Mouse (Mus musculus) layer of hippocampus, adult 11-12 months (tissue): Measurements from ENCODE around the gene Whrn.

Experiments used
- DNase-seq: peaks from one replicate; pipeline ENCODE4 v3.0.0; 2022; ENCODE audit warnings: low spot score

The Whrn gene

GRCm38 (mm10) chr4:63493351-63494121 lies 2.3 kb downstream of the Whrn start:
- DNase-seq = no peak

GRCm38 (mm10) chr4:63491521-63491920 lies 4.3 kb downstream of the Whrn start:
- DNase-seq = no peak

DNA sequence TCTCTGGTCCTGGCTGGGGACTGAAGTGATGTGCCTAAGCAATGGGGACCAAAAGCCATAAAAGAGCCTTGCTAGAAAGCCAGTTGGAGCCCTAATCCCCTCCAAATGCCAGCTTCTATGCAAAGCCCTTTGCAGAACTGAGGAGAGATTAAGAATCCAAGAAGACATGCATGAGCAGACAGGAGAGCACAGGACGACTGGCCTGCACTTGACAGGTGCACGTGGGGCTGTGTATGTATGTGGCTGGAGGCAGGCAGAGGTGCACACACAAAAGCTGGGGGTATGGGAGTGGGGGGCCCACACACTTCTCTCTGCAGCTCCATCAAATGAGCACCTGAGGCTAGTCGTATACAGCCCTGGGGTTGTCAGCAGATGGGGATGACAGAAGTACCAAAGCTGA lies 5.6 kb downstream of the Whrn start:
- no peak for DNase-seq

- DNase-seq = no peak
Observed at GRCm38 (mm10) chr4:63489676-63490075, 6.1 kb downstream of the Whrn start.

- no peak for DNase-seq
Observed at GRCm38 (mm10) chr4:63487916-63488315, 7.9 kb downstream of the Whrn start.

- no peak for DNase-seq
Observed at GRCm38 (mm10) chr4:63487256-63487655, 8.5 kb downstream of the Whrn start.

DNA sequence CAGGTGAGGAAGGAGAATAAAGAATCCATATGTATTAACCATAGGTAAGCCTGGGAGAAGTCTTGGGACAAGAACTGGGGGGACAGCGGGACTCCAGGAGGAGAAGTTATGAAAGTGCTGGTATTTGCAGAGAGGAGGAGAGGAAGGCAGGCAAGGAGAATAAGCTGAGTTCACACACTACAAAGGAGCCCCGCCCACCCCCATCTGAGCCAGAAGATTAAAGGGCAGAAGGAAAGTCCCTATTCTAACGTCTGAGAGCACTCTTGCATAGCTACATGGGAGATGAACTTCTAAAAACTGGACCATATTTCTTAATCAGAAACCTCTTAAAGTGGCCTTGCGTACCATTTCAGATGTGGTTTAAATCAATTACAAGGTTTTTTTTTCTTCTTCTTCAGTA lies 9.3 kb downstream of the Whrn start:
- DNase-seq = no peak

- DNase-seq = no peak
Observed at GRCm38 (mm10) chr4:63483741-63484140, 12.1 kb downstream of the Whrn start.

DNA sequence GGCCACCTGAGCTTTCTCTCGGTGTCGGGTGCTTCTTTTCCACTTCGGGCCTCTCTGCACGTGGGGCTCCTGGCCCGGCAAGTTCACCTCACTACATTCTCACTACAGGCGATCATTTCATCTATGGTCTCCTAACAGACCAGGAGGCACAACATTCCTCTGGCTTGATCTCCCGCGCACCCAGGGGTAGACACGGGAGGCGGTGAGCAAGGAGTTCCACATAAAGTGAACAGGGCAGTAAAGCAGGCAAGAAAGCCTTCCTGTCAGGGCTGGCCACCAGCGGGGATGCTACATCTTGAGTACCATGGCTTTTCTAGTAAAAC lies 15.0 kb downstream of the Whrn start:
- no peak for DNase-seq

- peak; percentile 55 for DNase-seq
Observed at GRCm38 (mm10) chr4:63480098-63480844, 15.5 kb downstream of the Whrn start.

DNA sequence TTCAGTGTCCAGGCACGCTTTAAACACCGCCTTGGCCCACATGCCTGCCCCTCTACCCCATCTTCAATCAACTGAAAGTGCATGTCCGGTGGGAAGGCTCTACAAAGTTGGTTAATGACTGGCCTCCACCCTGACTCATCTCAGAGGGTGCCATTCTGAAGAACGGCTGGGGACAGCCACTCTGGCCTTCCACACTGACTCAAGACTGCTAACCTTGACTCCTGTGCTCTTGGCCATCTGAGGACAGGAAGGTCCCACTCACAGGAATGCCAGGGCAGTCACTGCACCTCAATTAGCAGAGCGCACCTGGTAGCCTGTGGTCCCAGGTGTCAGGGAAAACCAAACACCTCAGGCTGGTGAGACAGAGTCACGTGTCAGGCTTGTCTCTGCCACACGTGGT lies 17.8 kb downstream of the Whrn start:
- no peak for DNase-seq

DNA sequence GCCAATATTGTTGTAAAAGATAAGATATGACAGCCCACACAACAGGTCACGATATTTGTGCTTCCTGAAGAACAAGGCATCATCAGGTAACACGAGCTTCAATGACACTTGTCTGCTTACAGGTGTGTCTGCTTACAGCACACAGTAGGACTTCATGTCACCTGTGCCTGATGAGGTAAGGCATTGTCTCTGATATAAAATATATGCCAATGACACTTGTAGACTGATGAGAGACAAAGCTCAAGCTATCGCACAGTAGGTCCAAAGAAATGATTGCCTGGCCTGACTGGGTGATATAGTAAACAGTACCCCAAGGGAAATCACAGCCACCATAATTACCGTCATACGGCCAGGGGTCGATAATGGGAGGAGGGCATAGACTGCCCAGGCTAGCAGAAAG lies 18.9 kb downstream of the Whrn start:
- no peak for DNase-seq

DNA sequence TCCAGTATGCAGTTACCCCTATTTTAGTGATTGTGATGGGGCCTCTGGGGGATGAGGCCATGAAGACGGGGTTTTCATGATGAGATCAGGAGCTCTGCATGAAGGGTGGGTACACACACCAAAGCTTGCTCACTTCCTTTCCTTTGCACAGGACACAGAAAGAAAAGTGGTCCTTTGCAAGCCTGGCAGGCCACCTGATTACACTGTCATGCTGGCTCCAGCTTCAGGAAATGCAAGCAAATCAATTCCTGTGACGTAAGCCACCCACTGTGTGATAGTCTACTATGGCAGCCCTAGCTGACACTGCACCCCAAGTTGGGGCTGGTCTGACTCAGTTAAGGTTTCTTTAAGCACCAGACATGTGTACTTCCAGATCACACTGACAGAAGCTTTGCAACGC lies 20.6 kb downstream of the Whrn start:
- DNase-seq = no peak

GRCm38 (mm10) chr4:63474439-63474838 lies 21.4 kb downstream of the Whrn start:
- DNase-seq = no peak

- DNase-seq = no peak
Observed at GRCm38 (mm10) chr4:63467338-63467737, 28.5 kb downstream of the Whrn start.

DNA sequence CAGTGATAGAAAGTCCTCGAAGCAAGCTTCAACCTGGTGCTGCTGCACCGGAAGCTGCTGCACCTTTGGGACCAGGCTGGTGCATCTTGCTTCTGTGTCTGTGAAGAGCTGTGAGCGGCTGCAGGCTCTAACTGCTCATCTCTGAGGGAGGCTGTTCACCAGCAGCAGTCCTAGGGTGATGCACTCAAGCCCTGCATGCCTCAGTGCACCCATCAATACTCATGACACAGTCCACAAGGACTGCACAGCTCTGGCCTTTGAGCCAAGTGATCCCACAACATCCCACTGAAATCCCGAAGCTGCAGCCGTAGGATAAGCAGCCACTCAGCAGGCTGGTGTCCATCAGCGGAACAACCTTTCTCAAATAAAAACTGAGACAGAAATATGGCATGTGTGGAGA lies 29.6 kb downstream of the Whrn start:
- no peak for DNase-seq

GRCm38 (mm10) chr4:63460876-63461525 lies 34.8 kb downstream of the Whrn start:
- DNase-seq = peak; percentile 26

GRCm38 (mm10) chr4:63459141-63459789 lies 36.5 kb downstream of the Whrn start:
- DNase-seq = peak; percentile 20

- no peak for DNase-seq
Observed at GRCm38 (mm10) chr4:63456547-63456946, 39.2 kb downstream of the Whrn start.

DNA sequence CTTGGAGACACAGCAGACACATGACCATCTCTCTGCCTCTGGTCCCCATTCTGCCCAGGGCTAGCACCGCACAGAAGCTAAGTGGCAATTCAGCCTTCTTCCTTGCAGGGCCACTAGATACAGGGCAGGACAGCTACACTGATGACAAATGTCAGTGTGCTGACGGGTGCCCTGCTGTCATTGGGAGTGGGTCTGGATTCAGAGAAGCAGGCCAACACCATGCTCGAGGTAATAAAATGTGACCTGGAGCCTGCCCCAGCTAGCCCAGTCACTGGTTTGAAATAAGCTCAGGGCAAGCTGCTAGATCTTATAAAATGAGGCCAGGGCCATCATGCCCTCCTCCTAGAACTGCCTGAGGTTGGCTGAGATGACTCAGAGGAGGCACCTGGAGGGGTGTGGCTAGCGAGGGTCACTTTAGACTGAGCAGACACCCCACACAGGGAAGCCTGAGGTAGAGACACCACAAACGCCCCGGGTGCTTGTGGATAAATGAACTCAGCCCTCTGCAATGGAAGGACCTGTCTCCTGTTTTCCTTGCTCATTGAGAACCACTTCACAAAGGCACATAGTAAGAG lies 41.8 kb downstream of the Whrn start:
- no peak for DNase-seq

- no peak for DNase-seq
Observed at GRCm38 (mm10) chr4:63452555-63452954, 43.2 kb downstream of the Whrn start.

DNA sequence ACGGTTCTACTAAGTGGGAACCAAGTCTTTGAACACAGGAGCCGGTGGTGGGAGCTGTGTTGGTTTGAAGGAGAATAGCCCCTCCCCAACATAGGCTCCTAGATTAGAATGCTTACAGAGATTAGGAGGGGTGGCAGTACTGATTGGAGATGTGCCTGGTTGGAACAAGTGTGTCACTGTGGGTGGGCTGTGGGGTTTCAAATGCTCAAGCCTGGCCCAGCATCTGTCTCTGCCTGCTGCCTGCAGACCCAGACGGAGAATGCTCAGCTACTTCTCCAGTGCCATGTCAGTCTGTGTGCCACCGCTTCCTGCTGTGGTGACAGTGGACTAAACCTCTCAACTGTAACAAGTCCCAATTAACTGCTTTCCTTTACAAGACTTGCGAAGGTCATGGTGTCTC lies 45.2 kb downstream of the Whrn start:
- DNase-seq = no peak
